Mouse (Mus musculus) E14TG2a.4 (cell line): Measurements from ENCODE around the gene Adgrg4.

ENCODE experiments used
- H3K27me3 ChIP-seq: 2 replicates; pipeline ENCODE4 v1.6.1; 2014; ENCODE audit warnings: low read length, control low read depth; ENCODE audit not compliant: insufficient read depth
- H3K36me3 ChIP-seq: 2 replicates; pipeline ENCODE4 v1.6.1; 2014; ENCODE audit warnings: low read length, control low read depth; ENCODE audit not compliant: insufficient read depth
- H3K4me1 ChIP-seq: replicated peaks from 2 replicates; pipeline ENCODE4 v1.6.1; 2014; ENCODE audit warnings: low read depth, low read length, control low read depth
- H3K4me3 ChIP-seq: replicated peaks from 2 replicates; pipeline ENCODE4 v1.5.1; 2014; ENCODE audit warnings: mild to moderate bottlenecking, low read length
- H3K9me3 ChIP-seq: 2 replicates; pipeline ENCODE4 v1.6.1; 2014; ENCODE audit warnings: low read length, control low read depth
- CTCF ChIP-seq: conservative IDR thresholded peaks from 2 replicates; pipeline ENCODE4 v1.5.1; 2014; ENCODE audit warnings: low read length
- NANOG ChIP-seq: IDR thresholded peaks from 2 replicates; pipeline ENCODE4 v1.6.1; 2014; ENCODE audit warnings: borderline replicate concordance, low read length, mixed read lengths
- POU5F1 ChIP-seq: IDR thresholded peaks from 2 replicates; pipeline ENCODE4 v1.6.1; 2014; ENCODE audit warnings: low read length, borderline replicate concordance

Gene Adgrg4

GRCm38 (mm10) chrX:57043869-57044268, 173.9 kb downstream of the Adgrg4 start:
- Histone ChIP-seq H3K4me3 (no peak overlapping the region), H3K9me3 (no peaks in the 10 kb centered on the region), H3K4me1 (no peaks in the 10 kb centered on the region), H3K36me3 (no peaks in the 10 kb centered on the region), H3K27me3 (no peaks in the 10 kb centered on the region)
- TF ChIP-seq POU5F1 (no peak), CTCF (no peak), NANOG (no peak)
